Mouse (Mus musculus): ENCODE measurements around the gene Fads2. TPM values are rescaled to one million over a fixed set of nuclear protein-coding genes. Genes with fewer than 3 reads are reported as not detected.
A peak's percentile ranks its signal among the peaks of the same experiment; 100 is the strongest.

Gene Fads2
- polyA plus RNA-seq, 1 experiment from 2014 or later = 31.5 TPM

GRCm38 (mm10) chr19:10107051-10107611 lies 5.6 kb upstream of the Fads2 start:
- Histone ChIP-seq H3K27ac (ENCODE audit: low read length) (no peak overlapping the region), H3K36me3 (ENCODE audit: control insufficient read depth, insufficient read depth) (no peaks in the 10 kb centered on the region), H3K4me2 (ENCODE audit: low read depth, low read length) (no peak overlapping the region), H3K9me3 (replicated peaks; ENCODE audit: control insufficient read depth, low read length) (no peaks in the 10 kb centered on the region), H3K27me3 (ENCODE audit: control insufficient read depth, insufficient read depth, low read length) (no peaks in the 10 kb centered on the region), H3K4me1 (ENCODE audit: control insufficient read depth, insufficient read depth, low read length) (no peaks in the 10 kb centered on the region), H3K9ac (ENCODE audit: low read length) (no peak overlapping the region), H3K4me3 (ENCODE audit: low read length) (no peak overlapping the region)
- ATAC-seq (replicated peaks; ENCODE audit: extremely low read depth, insufficient read depth, low FRiP score) = no peak
- 73% methylated on average over 5 of the region's 5 CpGs for WGBS

GRCm38 (mm10) chr19:10106634-10107033 lies 5.1 kb upstream of the Fads2 start:
- no peaks in the 10 kb centered on the region for H3K9me3 ChIP-seq (replicated peaks; ENCODE audit: control insufficient read depth, low read length)
- 88% methylated on average over 2 of the region's 2 CpGs for WGBS
- H3K36me3 ChIP-seq (ENCODE audit: control insufficient read depth, insufficient read depth) = no peaks in the 10 kb centered on the region
- no peak for ATAC-seq (replicated peaks; ENCODE audit: extremely low read depth, insufficient read depth, low FRiP score)
- H3K27me3 ChIP-seq (ENCODE audit: control insufficient read depth, insufficient read depth, low read length) = no peaks in the 10 kb centered on the region
- no peak overlapping the region for H3K27ac ChIP-seq (ENCODE audit: low read length)
- no peak overlapping the region for H3K4me3 ChIP-seq (ENCODE audit: low read length)
- no peak overlapping the region for H3K9ac ChIP-seq (ENCODE audit: low read length)
- H3K4me2 ChIP-seq (ENCODE audit: low read depth, low read length) = no peak overlapping the region
- no peaks in the 10 kb centered on the region for H3K4me1 ChIP-seq (ENCODE audit: control insufficient read depth, insufficient read depth, low read length)

DNA sequence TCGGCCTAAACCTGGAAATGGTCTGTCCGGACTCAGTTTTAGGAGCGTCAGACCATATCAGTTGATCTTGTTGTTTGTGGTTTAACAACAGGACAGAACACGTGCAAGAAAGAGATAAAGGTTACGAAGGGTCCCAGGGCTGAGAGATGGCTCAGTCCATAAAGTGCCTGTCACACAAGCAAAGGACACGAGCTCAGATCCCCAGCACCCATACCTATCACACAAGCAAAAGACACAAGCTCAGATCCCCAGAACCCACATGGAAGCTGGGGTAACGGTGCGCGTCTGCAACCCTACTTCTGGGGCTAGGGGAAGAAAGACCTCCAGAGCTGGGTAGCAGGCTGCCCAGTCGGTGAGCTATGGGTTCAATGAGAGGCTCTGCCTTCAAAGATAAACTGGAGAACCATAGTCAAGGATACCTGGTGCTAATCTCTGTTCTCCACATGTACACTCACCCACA lies 3.5 kb upstream of the Fads2 start:
- H3K4me2 ChIP-seq (ENCODE audit: low read depth, low read length) = no peak overlapping the region
- no peak overlapping the region for H3K27ac ChIP-seq (ENCODE audit: low read length)
- H3K9ac ChIP-seq (ENCODE audit: low read length) = no peak overlapping the region
- H3K9me3 ChIP-seq (replicated peaks; ENCODE audit: control insufficient read depth, low read length) = no peaks in the 10 kb centered on the region
- H3K4me3 ChIP-seq (ENCODE audit: low read length) = no peak overlapping the region
- WGBS = 61% methylated on average over 10 of the region's 10 CpGs
- H3K36me3 ChIP-seq (ENCODE audit: control insufficient read depth, insufficient read depth) = no peaks in the 10 kb centered on the region
- no peak for ATAC-seq (replicated peaks; ENCODE audit: extremely low read depth, insufficient read depth, low FRiP score)
- H3K4me1 ChIP-seq (ENCODE audit: control insufficient read depth, insufficient read depth, low read length) = no peaks in the 10 kb centered on the region
- no peaks in the 10 kb centered on the region for H3K27me3 ChIP-seq (ENCODE audit: control insufficient read depth, insufficient read depth, low read length)

GRCm38 (mm10) chr19:10104234-10104633 lies 2.7 kb upstream of the Fads2 start:
- no peak overlapping the region for H3K4me3 ChIP-seq (ENCODE audit: low read length)
- no peak overlapping the region for H3K27ac ChIP-seq (ENCODE audit: low read length)
- WGBS = 78% methylated on average over 6 of the region's 6 CpGs

GRCm38 (mm10) chr19:10102054-10102700 lies 631 bp upstream of the Fads2 start:
- 4% methylated on average over 25 of the region's 25 CpGs for WGBS
- H3K9ac ChIP-seq (ENCODE audit: low read length) = peak overlapping the region; percentile 77
- peaks cover 4% of the 10 kb centered on the region; the same call in 1 of the 2 replicates for H3K4me1 ChIP-seq (ENCODE audit: control insufficient read depth, insufficient read depth, low read length)
- peak overlapping the region; percentile 77 for H3K4me3 ChIP-seq (ENCODE audit: low read length)
- peak; percentile 21 for ATAC-seq (replicated peaks; ENCODE audit: extremely low read depth, insufficient read depth, low FRiP score)
- peak overlapping the region; percentile 74 for H3K27ac ChIP-seq (ENCODE audit: low read length)
- H3K36me3 ChIP-seq (ENCODE audit: control insufficient read depth, insufficient read depth) = no peaks in the 10 kb centered on the region
- no peaks in the 10 kb centered on the region for H3K9me3 ChIP-seq (replicated peaks; ENCODE audit: control insufficient read depth, low read length)
- peak overlapping the region; percentile 86 for H3K4me2 ChIP-seq (ENCODE audit: low read depth, low read length)
- no peaks in the 10 kb centered on the region for H3K27me3 ChIP-seq (ENCODE audit: control insufficient read depth, insufficient read depth, low read length)

More at GRCm38 (mm10) chr19:10104234-10104633, 2.7 kb upstream of the Fads2 start:
- Histone ChIP-seq H3K9me3 (replicated peaks; ENCODE audit: control insufficient read depth, low read length) (no peaks in the 10 kb centered on the region), H3K9ac (ENCODE audit: low read length) (no peak overlapping the region), H3K4me2 (ENCODE audit: low read depth, low read length) (no peak overlapping the region), H3K4me1 (ENCODE audit: control insufficient read depth, insufficient read depth, low read length) (peaks cover 3% of the 10 kb centered on the region; the same call in 1 of the 2 replicates), H3K27me3 (ENCODE audit: control insufficient read depth, insufficient read depth, low read length) (no peaks in the 10 kb centered on the region), H3K36me3 (ENCODE audit: control insufficient read depth, insufficient read depth) (no peaks in the 10 kb centered on the region)
- no peak for ATAC-seq (replicated peaks; ENCODE audit: extremely low read depth, insufficient read depth, low FRiP score)

- Histone ChIP-seq H3K4me3 (ENCODE audit: low read length) (peak overlapping the region; percentile 77), H3K9me3 (replicated peaks; ENCODE audit: control insufficient read depth, low read length) (no peaks in the 10 kb centered on the region), H3K9ac (ENCODE audit: low read length) (peak overlapping the region; percentile 77), H3K27me3 (ENCODE audit: control insufficient read depth, insufficient read depth, low read length) (no peaks in the 10 kb centered on the region), H3K4me1 (ENCODE audit: control insufficient read depth, insufficient read depth, low read length) (peaks cover 4% of the 10 kb centered on the region; the same call in 1 of the 2 replicates), H3K27ac (ENCODE audit: low read length) (peak overlapping the region; percentile 74), H3K4me2 (ENCODE audit: low read depth, low read length) (peak overlapping the region; percentile 86), H3K36me3 (ENCODE audit: control insufficient read depth, insufficient read depth) (no peaks in the 10 kb centered on the region)
- 0% methylated on average over 21 of the region's 21 CpGs for WGBS
- peak; percentile 71 for ATAC-seq (replicated peaks; ENCODE audit: extremely low read depth, insufficient read depth, low FRiP score)
These were observed 895 bp downstream of the Fads2 start for GRCm38 (mm10) chr19:10100631-10101071.

- Histone ChIP-seq H3K9ac (ENCODE audit: low read length) (no peak overlapping the region), H3K27me3 (ENCODE audit: control insufficient read depth, insufficient read depth, low read length) (no peaks in the 10 kb centered on the region), H3K4me1 (ENCODE audit: control insufficient read depth, insufficient read depth, low read length) (peaks cover 4% of the 10 kb centered on the region; the same call in 1 of the 2 replicates), H3K4me3 (ENCODE audit: low read length) (no peak overlapping the region), H3K4me2 (ENCODE audit: low read depth, low read length) (no peak overlapping the region), H3K27ac (ENCODE audit: low read length) (no peak overlapping the region), H3K9me3 (replicated peaks; ENCODE audit: control insufficient read depth, low read length) (no peaks in the 10 kb centered on the region), H3K36me3 (ENCODE audit: control insufficient read depth, insufficient read depth) (peaks cover 2% of the 10 kb centered on the region; the same call in 1 of the 2 replicates)
- WGBS = 83% methylated on average over 5 of the region's 5 CpGs
- ATAC-seq (replicated peaks; ENCODE audit: extremely low read depth, insufficient read depth, low FRiP score) = no peak
These were observed 3.7 kb downstream of the Fads2 start for GRCm38 (mm10) chr19:10097826-10098225.

- no peak overlapping the region for H3K27ac ChIP-seq (ENCODE audit: low read length)
- no peak overlapping the region for H3K4me2 ChIP-seq (ENCODE audit: low read depth, low read length)
- H3K4me3 ChIP-seq (ENCODE audit: low read length) = no peak overlapping the region
- H3K27me3 ChIP-seq (ENCODE audit: control insufficient read depth, insufficient read depth, low read length) = no peaks in the 10 kb centered on the region
- WGBS = 84% methylated on average over 2 of the region's 2 CpGs
- H3K9ac ChIP-seq (ENCODE audit: low read length) = no peak overlapping the region
- ATAC-seq (replicated peaks; ENCODE audit: extremely low read depth, insufficient read depth, low FRiP score) = no peak
- H3K4me1 ChIP-seq (ENCODE audit: control insufficient read depth, insufficient read depth, low read length) = peaks cover 4% of the 10 kb centered on the region; the same call in 1 of the 2 replicates
- no peaks in the 10 kb centered on the region for H3K9me3 ChIP-seq (replicated peaks; ENCODE audit: control insufficient read depth, low read length)
- peaks cover 2% of the 10 kb centered on the region; the same call in 1 of the 2 replicates for H3K36me3 ChIP-seq (ENCODE audit: control insufficient read depth, insufficient read depth)
These were observed 5.1 kb downstream of the Fads2 start for GRCm38 (mm10) chr19:10096371-10096876.

DNA sequence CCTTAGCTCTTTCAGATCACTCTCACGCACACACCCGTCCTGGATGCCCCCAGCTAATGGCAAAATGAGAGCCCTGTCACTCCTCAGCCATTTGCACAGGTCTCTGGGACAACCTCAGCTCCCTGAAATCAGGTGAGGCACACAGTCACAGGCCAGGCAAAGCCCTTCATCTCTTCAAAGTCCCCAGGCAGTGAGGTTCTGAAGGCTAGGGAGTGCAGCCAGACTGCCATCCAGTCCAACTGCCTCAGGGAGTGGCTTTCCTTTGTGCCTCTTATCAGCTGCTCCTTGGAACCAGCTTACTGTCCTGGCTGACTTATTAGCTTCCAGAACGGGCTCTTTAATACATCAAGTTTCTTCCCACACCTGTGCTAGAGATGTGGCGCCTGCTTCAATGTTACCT lies 6.9 kb downstream of the Fads2 start:
- peaks cover 8% of the 10 kb centered on the region for H3K36me3 ChIP-seq (ENCODE audit: control insufficient read depth, insufficient read depth)
- 58% methylated on average over 4 of the region's 4 CpGs for WGBS

More for the DNA sequence above, 6.9 kb downstream of the Fads2 start:
- Histone ChIP-seq H3K9ac (ENCODE audit: low read length) (no peak overlapping the region), H3K4me2 (ENCODE audit: low read depth, low read length) (no peak overlapping the region), H3K4me1 (ENCODE audit: control insufficient read depth, insufficient read depth, low read length) (peaks cover 4% of the 10 kb centered on the region; the same call in 1 of the 2 replicates), H3K27ac (ENCODE audit: low read length) (no peak overlapping the region), H3K27me3 (ENCODE audit: control insufficient read depth, insufficient read depth, low read length) (no peaks in the 10 kb centered on the region), H3K9me3 (replicated peaks; ENCODE audit: control insufficient read depth, low read length) (no peaks in the 10 kb centered on the region), H3K4me3 (ENCODE audit: low read length) (no peak overlapping the region)
- ATAC-seq (replicated peaks; ENCODE audit: extremely low read depth, insufficient read depth, low FRiP score) = no peak
